Mouse (Mus musculus) urinary bladder, adult 2 months (tissue): ENCODE measurements around the gene Gm17361. TPM values are rescaled to one million over a fixed set of nuclear protein-coding genes. Genes with fewer than 3 reads are reported as not detected.
"Not testable (repeated sequence)": the region's sequence is repeated elsewhere in the genome, so short reads cannot be mapped to it uniquely, and the experiment has no call there.

ENCODE experiments used
- DNase-seq: peaks from one replicate; pipeline ENCODE4 v3.0.0; 2022; ENCODE audit warnings: low spot score
- polyA plus RNA-seq: library from polyadenylated mRNA; depleted of rRNA; stranded (reverse); fragments of >200 nt; gene quantifications from 2 replicates; pipeline ENCODE4 v1.2.3, GENCODE M21; 2012; rRNA removed

The Gm17361 gene
- not detected in 2 replicates for polyA plus RNA-seq

DNA sequence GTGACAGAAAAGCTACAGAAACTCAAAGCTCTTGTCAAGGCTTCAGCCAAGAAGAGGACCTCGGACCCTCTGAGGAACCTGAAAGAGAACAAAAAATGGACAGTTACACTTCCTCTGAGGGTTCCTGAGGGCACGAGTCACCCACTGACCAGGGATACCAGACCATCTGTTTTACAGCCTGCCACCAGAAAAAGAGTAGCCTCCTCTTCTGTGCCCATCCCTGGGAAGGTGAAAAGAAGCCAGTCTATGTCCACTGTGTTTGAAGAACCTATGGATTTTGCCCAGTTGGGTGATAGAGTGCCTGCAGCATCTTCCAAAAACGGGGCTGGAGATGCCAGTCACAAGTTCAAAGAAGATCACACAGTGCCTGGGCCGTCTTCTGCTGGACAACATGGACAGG lies at the start of gene Gm17361:
TSS of gene Gm17361 (plus strand) at position 301 of the 400 bp plus-strand sequence.
- not testable (repeated sequence) for DNase-seq
